Comparison of ENCODE assay signal across 8 mouse cellular contexts in genomic region chr11:73281528-73282027, GRCm38 (mm10). TPM values are rescaled to one million over a fixed set of nuclear protein-coding genes. Genes with fewer than 3 reads are reported as not detected.
DNase-seq lines count a peak whose midpoint lies in the region; ATAC-seq lines count a peak whose summit lies in the region.

No protein-coding gene starts in this region.

- no peaks in the 10 kb centered on the region for H3K36me3 ChIP-seq in hindbrain, embryonic 13.5 days
- H3K36me3 ChIP-seq in lung, embryonic 16.5 days (ENCODE audit: control insufficient read depth, insufficient read depth, low read length), result no peaks in the 10 kb centered on the region

- ATAC-seq in frontal cortex, adult (ENCODE audit: low TSS enrichment), result peak; percentile 98
- ATAC-seq in hindbrain, embryonic 13.5 days (ENCODE audit: low FRiP score), result peak; percentile 89
- ATAC-seq in lung, embryonic 16.5 days (ENCODE audit: low read depth), result peak; percentile 72

- H3K4me1 ChIP-seq in hindbrain, embryonic 13.5 days (replicated peaks), result 0 out of 2 replicates have a peak, but pooled peaks cover 6% of the 10 kb centered on the region
- H3K4me1 ChIP-seq in lung, embryonic 16.5 days (replicated peaks; ENCODE audit: control insufficient read depth, insufficient read depth, low read length), result peaks cover 10% of the 10 kb centered on the region

- peak overlapping the region; percentile 39 for H3K4me3 ChIP-seq in hindbrain, embryonic 13.5 days
- peak overlapping the region; percentile 39 for H3K4me3 ChIP-seq in lung, embryonic 16.5 days (ENCODE audit: low read length)

- peak overlapping the region; percentile 59 for H3K4me2 ChIP-seq in hindbrain, embryonic 13.5 days
- peak overlapping the region; percentile 65 for H3K4me2 ChIP-seq in lung, embryonic 16.5 days (ENCODE audit: low read depth, low read length)

- peak overlapping the region; percentile 68 for H3K9ac ChIP-seq in hindbrain, embryonic 13.5 days
- H3K9ac ChIP-seq in lung, embryonic 16.5 days (ENCODE audit: low read length), result peak overlapping the region; percentile 48; the same call in 1 of the 2 replicates

- no peak overlapping the region for H3K27ac ChIP-seq in hindbrain, embryonic 13.5 days
- no peak overlapping the region for H3K27ac ChIP-seq in lung, embryonic 16.5 days (ENCODE audit: low read length)

- H3K27me3 ChIP-seq in hindbrain, embryonic 13.5 days, result no peaks in the 10 kb centered on the region
- no peaks in the 10 kb centered on the region for H3K27me3 ChIP-seq in lung, embryonic 16.5 days (ENCODE audit: control insufficient read depth, insufficient read depth, low read depth, low read length)

- DNase-seq in Muller cell, postnatal 12 days (ENCODE audit: inconsistent ontology term), result peak; percentile 68
- DNase-seq in cerebellum, adult 9-10 months, result peak; percentile 45
- peak; percentile 67 to 70 for DNase-seq in layer of hippocampus, postnatal 14 days (ENCODE audit: low spot score in 2 of 2)
- DNase-seq in retina, embryonic 14.5 days (ENCODE audit: low spot score), result peak; percentile 61
- peak; percentile 60 to 64 for DNase-seq in urinary bladder, postnatal 36 days (ENCODE audit: low spot score in 2 of 2)

- WGBS in hindbrain, embryonic 13.5 days, result 4% methylated on average over 16 of the region's 16 CpGs
- WGBS in lung, embryonic 16.5 days, result 4% methylated on average over 16 of the region's 16 CpGs

- H3K9me3 ChIP-seq in hindbrain, embryonic 13.5 days, result no peaks in the 10 kb centered on the region
- no peaks in the 10 kb centered on the region for H3K9me3 ChIP-seq in lung, embryonic 16.5 days (ENCODE audit: control insufficient read depth, low read length)

RNA-seq across cellular contexts. Expression of gene Trpv3, which starts 14.4 kb away (rescaled TPM):
- 0.06 and 0.18 TPM in 2 replicates for polyA plus RNA-seq in hindbrain, embryonic 13.5 days (2015; fragmentation: Nextera tagmentation; extraction: Ambion mirVana)
- under 1 TPM; 0.41 to 0.55 TPM for total RNA-seq in layer of hippocampus, postnatal 14 days (2021)
- 0.13 and 0.14 TPM in 2 replicates for polyA plus RNA-seq in lung, embryonic 16.5 days (2015; fragmentation: Nextera tagmentation; extraction: Ambion mirVana)

RNA-seq across cellular contexts. Expression of gene Trpv1, which starts 47.5 kb away (rescaled TPM):
- polyA plus RNA-seq in hindbrain, embryonic 13.5 days (2015; fragmentation: Nextera tagmentation; extraction: Ambion mirVana), result 0.41 and 0.86 TPM in 2 replicates
- total RNA-seq in layer of hippocampus, postnatal 14 days (2021), result not detected
- polyA plus RNA-seq in lung, embryonic 16.5 days (2015; fragmentation: Nextera tagmentation; extraction: Ambion mirVana), result 0.05 TPM in 1 of 2 replicates, not detected in the other

RNA-seq across cellular contexts. Expression of gene Aspa, which starts 47.8 kb away (rescaled TPM):
- polyA plus RNA-seq in hindbrain, embryonic 13.5 days (2015; fragmentation: Nextera tagmentation; extraction: Ambion mirVana), result 0.84 and 2.4 TPM in 2 replicates
- 1 to 10 TPM; 3.8 to 4.5 TPM for total RNA-seq in layer of hippocampus, postnatal 14 days (2021)
- 1.4 and 1.8 TPM in 2 replicates for polyA plus RNA-seq in lung, embryonic 16.5 days (2015; fragmentation: Nextera tagmentation; extraction: Ambion mirVana)

RNA-seq across cellular contexts. Expression of gene Gm49340, which starts 48.0 kb away (rescaled TPM):
- not detected in 2 replicates for polyA plus RNA-seq in hindbrain, embryonic 13.5 days (2015; fragmentation: Nextera tagmentation; extraction: Ambion mirVana)
- not detected for total RNA-seq in layer of hippocampus, postnatal 14 days (2021)
- polyA plus RNA-seq in lung, embryonic 16.5 days (2015; fragmentation: Nextera tagmentation; extraction: Ambion mirVana), result not detected in 2 replicates

RNA-seq across cellular contexts. Expression of gene Spata22, which starts 48.0 kb away (rescaled TPM):
- polyA plus RNA-seq in hindbrain, embryonic 13.5 days (2015; fragmentation: Nextera tagmentation; extraction: Ambion mirVana), result not detected in 2 replicates
- not detected for total RNA-seq in layer of hippocampus, postnatal 14 days (2021)
- 0.21 TPM in 1 of 2 replicates, not detected in the other for polyA plus RNA-seq in lung, embryonic 16.5 days (2015; fragmentation: Nextera tagmentation; extraction: Ambion mirVana)
